Mouse (Mus musculus): ENCODE measurements around the gene Rasgrp1.

- TF ChIP-seq CTCF (IDR thresholded peaks at IDR 0.05; ENCODE audit: low read depth): no peak
- no peak for TF ChIP-seq EP300 (IDR thresholded peaks at IDR 0.05; ENCODE audit: low read depth)
Measured at GRCm38 (mm10) chr2:117366478-117366877, 23.7 kb upstream of the Rasgrp1 start.
